ENCODE assay signal across 8 mouse cellular contexts in the genomic region with DNA sequence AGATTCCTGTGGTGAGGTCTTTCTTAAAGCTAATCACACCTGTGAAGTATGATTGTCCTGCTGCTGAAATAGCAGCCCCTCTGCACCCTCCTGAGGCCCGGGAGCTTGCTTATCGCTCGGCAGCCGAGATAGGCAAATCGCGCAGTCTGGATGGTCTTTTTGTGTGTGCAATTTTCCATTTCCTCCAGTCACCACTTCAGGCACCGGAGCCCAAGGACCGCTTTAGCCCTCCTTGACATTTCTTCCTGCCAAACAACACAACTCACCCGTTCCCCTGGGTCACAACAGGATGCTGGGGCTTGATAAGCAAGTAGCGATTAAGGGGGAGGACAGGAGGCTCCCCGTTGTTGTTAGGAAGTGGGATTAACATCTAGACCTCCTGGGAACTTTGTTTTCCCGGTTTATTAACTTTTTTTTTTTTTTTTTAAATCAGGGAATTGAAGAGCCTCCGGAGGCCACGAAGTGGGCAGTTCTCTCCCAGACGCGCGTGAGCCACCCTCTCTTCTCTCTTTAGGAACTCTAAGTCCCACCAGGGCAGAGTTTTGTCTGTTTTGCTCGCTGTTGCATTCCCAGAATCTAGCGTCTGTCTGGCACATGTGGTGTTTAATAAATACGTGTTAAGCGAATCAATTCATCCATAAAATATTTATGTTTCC. TPM values are rescaled to one million over a fixed set of nuclear protein-coding genes. Genes with fewer than 3 reads are reported as not detected.
DNase-seq lines count a peak whose midpoint lies in the region; ATAC-seq and TF ChIP-seq lines count a peak whose summit lies in the region.

No protein-coding gene starts in this region.

- peak overlapping the region; percentile 86 for H3K27ac ChIP-seq in gastrocnemius, adult 2 months
- peak overlapping the region; percentile 73 for H3K27ac ChIP-seq in heart, embryonic 12.5 days (ENCODE audit: poor library complexity, severe bottlenecking)
- H3K27ac ChIP-seq in kidney, embryonic 14.5 days (ENCODE audit: low read depth, low read length), result peak overlapping the region; percentile 65; the same call in 1 of the 2 replicates
- H3K27ac ChIP-seq in lung, postnatal 0 days (ENCODE audit: low read length), result no peak overlapping the region

- peak; percentile 81 for ATAC-seq in heart, embryonic 12.5 days (ENCODE audit: insufficient number of reproducible peaks, low FRiP score)
- peak; percentile 72 for ATAC-seq in kidney, embryonic 14.5 days (ENCODE audit: low FRiP score, low TSS enrichment)
- ATAC-seq in lung, postnatal 0 days, result peak; percentile 62

- H3K36me3 ChIP-seq in heart, embryonic 12.5 days, result no peaks in the 10 kb centered on the region
- H3K36me3 ChIP-seq in kidney, embryonic 14.5 days (ENCODE audit: control insufficient read depth, insufficient read depth, low read length), result no peaks in the 10 kb centered on the region
- H3K36me3 ChIP-seq in lung, postnatal 0 days (ENCODE audit: insufficient read depth, low read length), result no peaks in the 10 kb centered on the region

- 1% methylated on average over 21 of the region's 21 CpGs for WGBS in heart, embryonic 12.5 days
- 6% methylated on average over 21 of the region's 21 CpGs for WGBS in kidney, embryonic 14.5 days
- WGBS in lung, postnatal 0 days, result 6% methylated on average over 21 of the region's 21 CpGs

- peak; percentile 50 for DNase-seq in gastrocnemius, adult 2 months
- no peak for DNase-seq in gastrocnemius, postnatal 4 days (ENCODE audit: low spot score in 2 of 2)
- DNase-seq in lung, postnatal 0 days (ENCODE audit: low spot score), result peak; percentile 67
- DNase-seq in left cerebral cortex, adult 9 months (ENCODE audit: low spot score in 2 of 2), result no peak
- DNase-seq in cerebellum, adult 9-10 months, result no peak
- no peak for DNase-seq in thymus, adult 18-20 months

- H3K4me1 ChIP-seq in heart, embryonic 12.5 days (replicated peaks), result peaks cover 34% of the 10 kb centered on the region
- peaks cover 6% of the 10 kb centered on the region; the same call in 1 of the 2 replicates for H3K4me1 ChIP-seq in kidney, embryonic 14.5 days (ENCODE audit: control insufficient read depth, insufficient read depth, low read length)
- peaks cover 7% of the 10 kb centered on the region; the same call in 1 of the 2 replicates for H3K4me1 ChIP-seq in lung, postnatal 0 days (ENCODE audit: insufficient read depth, low read depth, low read length)

- H3K9ac ChIP-seq in heart, embryonic 12.5 days, result peak overlapping the region; percentile 65
- H3K9ac ChIP-seq in kidney, embryonic 14.5 days (ENCODE audit: low read depth, low read length), result 0 out of 2 replicates have a peak overlapping the region, but pooled peaks have one; percentile 19
- H3K9ac ChIP-seq in lung, postnatal 0 days (replicated peaks; ENCODE audit: low read depth), result peak overlapping the region; percentile 12; the same call in 1 of the 2 replicates

- TF ChIP-seq CTCF in gastrocnemius, adult 2 months (IDR thresholded peaks at IDR 0.05), result no peak
- no peak for TF ChIP-seq CTCF in lung, postnatal 0 days (IDR thresholded peaks at IDR 0.05)

- intact Hi-C loops in gastrocnemius, adult 2 months (cut with DNase I), result loop anchor here (5.0 kb wide), 1 partner anchor 153 kb away; no protein-coding TSS in a partner anchor

- peak overlapping the region; percentile 58 for H3K4me3 ChIP-seq in gastrocnemius, adult 2 months
- H3K4me3 ChIP-seq in heart, embryonic 12.5 days, result peak overlapping the region; percentile 44
- H3K4me3 ChIP-seq in kidney, embryonic 14.5 days (ENCODE audit: low read length), result peak overlapping the region; percentile 13
- H3K4me3 ChIP-seq in lung, postnatal 0 days (ENCODE audit: low read depth, low read length), result peak overlapping the region; percentile 6; the same call in 1 of the 2 replicates

- no peaks in the 10 kb centered on the region for H3K9me3 ChIP-seq in heart, embryonic 12.5 days (replicated peaks)
- no peaks in the 10 kb centered on the region for H3K9me3 ChIP-seq in kidney, embryonic 14.5 days (ENCODE audit: control insufficient read depth, low read length)
- no peaks in the 10 kb centered on the region for H3K9me3 ChIP-seq in lung, postnatal 0 days (ENCODE audit: low read length)

- no peak for TF ChIP-seq EP300 in lung, postnatal 0 days (IDR thresholded peaks at IDR 0.05)

- no peaks in the 10 kb centered on the region for H3K27me3 ChIP-seq in heart, embryonic 12.5 days (replicated peaks)
- no peaks in the 10 kb centered on the region for H3K27me3 ChIP-seq in kidney, embryonic 14.5 days (ENCODE audit: control insufficient read depth, insufficient read depth, low read length)
- no peaks in the 10 kb centered on the region for H3K27me3 ChIP-seq in lung, postnatal 0 days (replicated peaks; ENCODE audit: insufficient read depth, low read length)

- H3K4me2 ChIP-seq in heart, embryonic 12.5 days, result peak overlapping the region; percentile 80
- peak overlapping the region; percentile 49 for H3K4me2 ChIP-seq in kidney, embryonic 14.5 days (replicated peaks; ENCODE audit: low read depth, low read length)
- peak overlapping the region; percentile 51 for H3K4me2 ChIP-seq in lung, postnatal 0 days (replicated peaks; ENCODE audit: low read depth, low read length)

RNA-seq across cellular contexts. Expression of a gene that starts 8.3 kb away (rescaled TPM):
- total RNA-seq in gastrocnemius, adult 2 months (2021), result under 1 TPM; 0.33 to 0.45 TPM
- total RNA-seq in gastrocnemius, postnatal 4 days (2021), result 1 to 10 TPM; 4.3 to 5.6 TPM
- 28.4 and 29.7 TPM in 2 replicates for polyA plus RNA-seq in heart, embryonic 12.5 days (2016; fragmentation: Nextera tagmentation; extraction: Ambion mirVana)
- 13.3 and 17.7 TPM in 2 replicates for polyA plus RNA-seq in kidney, embryonic 14.5 days (2014; fragmentation: Nextera tagmentation; extraction: Ambion mirVana)
- polyA plus RNA-seq in lung, postnatal 0 days (2015; fragmentation: Nextera tagmentation; extraction: Ambion mirVana), result 9.4 and 9.8 TPM in 2 replicates

RNA-seq across cellular contexts. Expression of a gene that starts 37.7 kb away (rescaled TPM):
- total RNA-seq in gastrocnemius, adult 2 months (2021), result 1 to 10 TPM; 6.4 to 7.4 TPM
- 10 to 100 TPM; 15.7 to 20.9 TPM for total RNA-seq in gastrocnemius, postnatal 4 days (2021)
- 20.4 and 21.9 TPM in 2 replicates for polyA plus RNA-seq in heart, embryonic 12.5 days (2016; fragmentation: Nextera tagmentation; extraction: Ambion mirVana)
- polyA plus RNA-seq in kidney, embryonic 14.5 days (2014; fragmentation: Nextera tagmentation; extraction: Ambion mirVana), result 9.3 and 11.3 TPM in 2 replicates
- 15.3 and 19.8 TPM in 2 replicates for polyA plus RNA-seq in lung, postnatal 0 days (2015; fragmentation: Nextera tagmentation; extraction: Ambion mirVana)

RNA-seq across cellular contexts. Expression of a gene that starts 56.4 kb away (rescaled TPM):
- 1 to 10 TPM in 1 of 2 experiments, under 1 TPM in 1; 0.66 to 1.1 TPM for total RNA-seq in gastrocnemius, adult 2 months (2021)
- 1 to 10 TPM; 5.0 to 5.6 TPM for total RNA-seq in gastrocnemius, postnatal 4 days (2021)
- polyA plus RNA-seq in heart, embryonic 12.5 days (2016; fragmentation: Nextera tagmentation; extraction: Ambion mirVana), result 1.0 and 1.2 TPM in 2 replicates
- 0.79 and 1.6 TPM in 2 replicates for polyA plus RNA-seq in kidney, embryonic 14.5 days (2014; fragmentation: Nextera tagmentation; extraction: Ambion mirVana)
- polyA plus RNA-seq in lung, postnatal 0 days (2015; fragmentation: Nextera tagmentation; extraction: Ambion mirVana), result 0.87 and 1.2 TPM in 2 replicates

Comparison
In these comparisons a context has a peak if more than half of its experiments do, and no peak if none do; other contexts are left out.
1. DNase-seq: peak in gastrocnemius, adult 2 months (single experiment) and lung, postnatal 0 days (single experiment); none in gastrocnemius, postnatal 4 days (0 of 2), left cerebral cortex, adult 9 months (0 of 2), cerebellum, adult 9-10 months (single experiment) and thymus, adult 18-20 months (0 of 2).
2. H3K4me3 ChIP-seq: peak in every context shown above with its lines; median percentile 58 in gastrocnemius, adult 2 months; 44 in heart, embryonic 12.5 days; 13 in kidney, embryonic 14.5 days; 6 in lung, postnatal 0 days.
3. H3K9ac ChIP-seq: peak in every context shown above with its lines; median percentile 65 in heart, embryonic 12.5 days; 19 in kidney, embryonic 14.5 days; 12 in lung, postnatal 0 days.
4. Peak in every context shown above with its lines, with median percentiles within 50 percentile points of each other: ATAC-seq and H3K4me2 ChIP-seq.